Mouse (Mus musculus) lung, adult 2 months (tissue): ENCODE measurements at regions not wholly inside any gene's neighbourhood (a gene's known extent, or its start where the extent isn't known, plus 50 kb on each side); places are given as distances from the start of the nearest gene placed in this dataset.

Experiments
- DNase-seq: peaks from one replicate; pipeline ENCODE4 v3.0.0; 2022
- H3K4me1 ChIP-seq: fragments of 200-500 bp; 2 replicates; pipeline ENCODE4 v1.6.1; 2011; ENCODE audit warnings: low read length; ENCODE audit not compliant: control insufficient read depth, insufficient read depth
- H3K4me3 ChIP-seq: fragments of 200-500 bp; replicated peaks from 2 replicates; pipeline ENCODE3; 2011; ENCODE audit warnings: low read depth, mild to moderate bottlenecking, control low read depth, low read length; ENCODE audit errors: extremely low read depth
- CTCF ChIP-seq: fragments of 200-500 bp; IDR thresholded peaks from 2 replicates; pipeline ENCODE4 v1.5.1; 2011; ENCODE audit warnings: mild to moderate bottlenecking, low read length, control low read depth; ENCODE audit not compliant: insufficient read depth
- POLR2A ChIP-seq: fragments of 200-500 bp; IDR thresholded peaks from 2 replicates; pipeline ENCODE4 v1.6.1; 2011; ENCODE audit warnings: low read depth, mild to moderate bottlenecking, control low read depth, low read length, borderline replicate concordance; ENCODE audit errors: extremely low read depth
- WGBS: fragments of 180-500 bp; shearing (Covaris S2); methylation state at CpG from one replicate; pipeline ENCODE4 v1.1.7; 2018; 5-methylcytosine and 5-hydroxymethylcytosine counted together

GRCm38 (mm10) chr13:28823311-28823880 is 130.1 kb downstream of the Sox4 start:
- no peaks in the 10 kb centered on the region for H3K4me1 ChIP-seq
- no peak overlapping the region for H3K4me3 ChIP-seq
- no peak for DNase-seq
- TF ChIP-seq CTCF (no peak), POLR2A (no peak)
- WGBS, result 84% methylated on average over 9 of the region's 9 CpGs

- TF ChIP-seq POLR2A (no peak), CTCF (no peak)
- no peak for DNase-seq
- H3K4me1 ChIP-seq, result no peaks in the 10 kb centered on the region
- 74% methylated on average over 15 of the region's 15 CpGs for WGBS
- no peak overlapping the region for H3K4me3 ChIP-seq
Measured at GRCm38 (mm10) chr13:28820868-28821533, 132.5 kb downstream of the Sox4 start.

GRCm38 (mm10) chr13:28814127-28814526 is 139.4 kb downstream of the Sox4 start:
- no peak overlapping the region for H3K4me3 ChIP-seq
- no peaks in the 10 kb centered on the region for H3K4me1 ChIP-seq
- no peak for DNase-seq
- TF ChIP-seq POLR2A (no peak), CTCF (no peak)
- WGBS, result 62% methylated on average over 4 of the region's 4 CpGs

DNA sequence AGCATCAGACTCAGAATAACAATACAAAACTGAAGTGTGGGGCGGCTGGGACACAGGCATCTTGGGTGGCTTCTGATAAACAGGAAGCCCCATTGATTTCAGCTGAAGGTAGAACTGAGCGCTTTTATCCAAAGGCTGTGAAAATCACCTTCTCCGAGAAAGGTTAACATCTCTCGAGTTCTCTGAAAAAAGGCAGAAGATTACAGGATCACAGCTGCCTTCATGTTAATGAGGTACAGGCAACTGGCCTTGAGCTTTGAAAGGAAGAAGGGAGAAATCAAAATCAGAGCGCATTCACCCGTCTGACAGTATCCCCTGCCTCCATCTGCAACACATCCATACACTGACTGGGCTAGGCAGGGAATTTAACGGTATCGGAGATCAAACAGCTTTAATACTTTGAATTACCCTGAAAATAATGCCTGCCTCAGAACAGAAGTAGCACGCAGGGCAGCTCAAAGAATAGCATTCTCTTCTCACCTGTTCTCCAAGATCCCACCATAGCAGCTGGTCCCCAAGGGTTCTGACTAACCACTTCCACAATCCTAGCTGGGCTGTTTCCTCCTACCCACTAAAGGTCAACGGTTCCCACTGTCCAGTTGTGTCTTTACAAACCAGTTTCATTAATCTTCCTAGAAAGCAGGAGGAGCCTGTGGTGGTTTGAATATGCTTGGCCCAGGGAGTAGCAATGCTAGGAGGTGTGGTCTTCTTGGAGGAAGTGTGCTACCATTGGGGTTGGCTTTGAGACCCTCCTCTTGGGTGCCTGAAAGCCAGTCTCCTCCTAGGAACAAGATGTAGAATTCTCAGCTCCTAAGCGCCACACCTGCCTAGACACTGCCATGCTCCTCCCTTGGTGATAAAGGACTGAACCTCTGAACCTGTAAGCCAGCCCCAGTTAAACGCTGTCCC is 141.6 kb downstream of the Sox4 start:
- no peak overlapping the region for H3K4me3 ChIP-seq
- no peaks in the 10 kb centered on the region for H3K4me1 ChIP-seq
- 67% methylated on average over 12 of the region's 12 CpGs for WGBS
- TF ChIP-seq CTCF, result no peak
- TF ChIP-seq POLR2A, result no peak
- DNase-seq, result no peak

DNA sequence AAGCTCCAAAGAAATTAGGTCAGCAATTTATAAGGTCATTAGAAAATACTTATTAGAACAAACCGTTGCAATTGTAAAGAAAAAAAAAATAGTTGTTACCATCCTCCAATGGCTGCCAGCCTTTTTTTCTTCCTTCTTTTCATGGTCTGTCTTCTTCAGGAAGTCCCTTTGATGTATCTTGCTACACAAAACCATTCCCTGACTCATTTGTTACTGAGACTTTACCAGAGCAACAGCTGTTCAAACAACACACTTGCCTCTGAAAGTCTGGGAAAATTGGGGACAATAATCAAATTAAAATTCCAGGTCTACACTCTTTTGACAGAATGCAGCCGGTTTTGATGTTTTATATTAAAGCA is 142.5 kb downstream of the Sox4 start:
- no peak overlapping the region for H3K4me3 ChIP-seq
- no peaks in the 10 kb centered on the region for H3K4me1 ChIP-seq
- no peak for TF ChIP-seq CTCF
- no peak for TF ChIP-seq POLR2A
- DNase-seq, result no peak
- 28% methylated on average over 2 of the region's 2 CpGs for WGBS

- TF ChIP-seq POLR2A (no peak), CTCF (no peak)
- 52% methylated on average over 6 of the region's 6 CpGs for WGBS
- no peak for DNase-seq
Measured at GRCm38 (mm10) chr13:28810326-28811080, 143.0 kb downstream of the Sox4 start.

GRCm38 (mm10) chr13:28805302-28805701 is 148.2 kb downstream of the Sox4 start:
- TF ChIP-seq CTCF (no peak), POLR2A (no peak)
- WGBS, result 51% methylated on average over 4 of the region's 4 CpGs
- Histone ChIP-seq H3K4me3 (no peak overlapping the region), H3K4me1 (no peaks in the 10 kb centered on the region)
- DNase-seq, result no peak

More at GRCm38 (mm10) chr13:28810326-28811080, 143.0 kb downstream of the Sox4 start:
- Histone ChIP-seq H3K4me3 (no peak overlapping the region), H3K4me1 (no peaks in the 10 kb centered on the region)

DNA sequence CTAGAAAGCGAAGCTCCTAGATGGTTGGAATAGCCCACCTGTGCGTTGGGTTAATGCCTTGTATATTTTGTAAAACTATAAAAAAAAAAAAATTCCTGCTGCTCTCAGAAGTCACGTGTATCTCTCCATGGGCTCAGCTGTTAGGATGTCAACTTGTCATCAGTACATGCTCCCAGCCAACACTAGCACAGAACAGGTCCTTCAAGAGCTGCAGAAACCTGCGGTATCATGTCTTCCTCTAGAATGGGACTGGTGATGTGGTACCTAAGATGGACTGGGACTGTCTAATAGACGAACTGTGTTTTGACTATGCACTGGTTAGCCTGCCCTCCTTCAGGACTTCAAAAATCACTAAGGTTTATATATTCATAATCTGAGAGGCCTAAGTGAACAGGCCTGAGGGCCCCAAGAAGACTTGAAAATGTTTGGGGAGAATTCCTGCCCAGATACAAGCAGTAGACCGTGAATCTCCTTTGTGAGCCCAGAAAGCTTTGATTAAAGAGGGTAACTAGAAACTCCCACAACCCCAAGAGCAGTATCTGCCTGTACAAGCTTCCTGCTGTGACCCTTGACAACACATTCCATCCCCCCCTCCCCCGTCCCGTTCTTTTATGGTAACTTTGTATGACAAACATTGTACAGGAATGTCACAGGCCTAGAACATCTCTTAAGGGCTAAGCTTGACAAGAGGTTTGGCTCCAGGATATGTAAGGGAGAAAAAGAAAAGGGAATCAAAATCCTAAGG is 152.1 kb downstream of the Sox4 start:
- TF ChIP-seq CTCF (no peak), POLR2A (no peak)
- WGBS, result 74% methylated on average over 8 of the region's 8 CpGs
- Histone ChIP-seq H3K4me3 (no peak overlapping the region), H3K4me1 (peaks cover 4% of the 10 kb centered on the region)
- no peak for DNase-seq

- TF ChIP-seq CTCF, result no peak
- no peak for TF ChIP-seq POLR2A
- H3K4me3 ChIP-seq, result no peak overlapping the region
- no peak for DNase-seq
- H3K4me1 ChIP-seq, result peaks cover 4% of the 10 kb centered on the region
- WGBS, result 90% methylated on average over 1 of the region's 1 CpGs
Measured at GRCm38 (mm10) chr13:28800676-28801075, 152.8 kb downstream of the Sox4 start.

- Histone ChIP-seq H3K4me1 (peaks cover 4% of the 10 kb centered on the region), H3K4me3 (no peak overlapping the region)
- DNase-seq, result no peak
- 73% methylated on average over 1 of the region's 1 CpGs for WGBS
- TF ChIP-seq CTCF (no peak), POLR2A (no peak)
Measured at GRCm38 (mm10) chr13:28799474-28799873, 154.0 kb downstream of the Sox4 start.
